Mouse (Mus musculus): ENCODE results near the gene Tmem120b.

The Tmem120b gene

DNA sequence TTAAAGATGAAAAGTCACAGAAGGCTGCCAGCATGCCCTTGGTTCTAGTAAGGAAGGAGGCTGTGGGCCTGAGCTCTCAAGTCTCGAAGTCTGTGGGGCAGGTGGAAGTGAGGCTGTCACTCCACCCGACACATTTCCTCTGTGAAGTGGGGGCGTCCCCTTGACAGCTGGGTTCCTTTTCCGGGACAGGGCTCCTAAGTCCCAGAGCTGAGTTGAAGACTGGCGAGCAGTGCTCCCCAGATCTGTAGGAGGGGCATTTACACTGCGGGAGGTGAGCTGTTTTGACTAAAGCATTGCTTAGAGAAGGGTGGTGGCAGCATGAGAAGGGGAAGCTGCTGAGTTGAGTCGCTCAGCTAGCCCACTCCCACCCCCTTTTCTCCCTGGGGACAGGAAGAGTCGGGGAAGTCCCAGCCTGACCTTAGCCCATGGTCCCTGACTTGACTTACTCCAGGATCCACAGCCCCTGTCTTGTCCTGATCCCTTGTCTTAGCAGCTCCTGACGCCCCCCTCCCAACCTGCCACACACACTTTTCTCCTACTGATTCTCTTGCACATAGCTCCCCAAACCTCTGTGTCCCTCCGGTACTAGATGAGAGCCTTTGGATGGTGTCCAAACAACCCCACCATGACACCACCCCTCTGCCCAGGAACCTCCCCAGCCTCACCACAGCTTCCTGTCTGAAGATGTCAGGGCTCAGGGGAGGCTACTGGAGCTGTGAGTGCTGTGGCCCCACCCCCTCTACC is 60.4 kb downstream of the Tmem120b start:
- DNase-seq (ENCODE audit: low spot score in 2 of 2): no peak

DNA sequence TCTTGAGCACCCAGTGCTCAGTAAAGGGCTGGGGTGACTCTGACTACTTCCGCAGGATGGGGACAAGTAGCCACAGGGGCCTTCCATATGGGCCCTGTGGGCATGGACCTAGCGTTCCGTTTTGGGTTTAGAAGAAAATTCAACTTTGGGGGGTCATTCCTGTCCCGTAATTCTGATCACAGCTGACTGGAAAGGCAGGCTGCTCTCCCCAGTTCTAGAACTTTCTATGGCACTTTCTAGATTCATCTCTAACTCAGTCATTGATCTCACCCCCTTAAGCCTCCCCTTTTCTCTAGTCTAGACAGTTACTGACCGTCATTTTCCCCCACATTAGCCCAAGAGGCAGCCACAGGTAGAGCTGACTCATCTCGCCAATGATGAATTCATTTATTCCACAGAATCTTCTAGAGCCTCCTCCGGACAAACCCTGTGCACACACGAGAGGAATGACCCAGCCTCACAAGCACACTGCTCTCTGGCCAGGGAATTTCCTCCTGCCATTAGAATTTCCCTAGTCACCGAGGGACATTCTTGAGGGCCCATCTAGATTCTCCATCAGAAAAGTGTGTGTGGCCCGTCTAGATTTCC is 61.0 kb downstream of the Tmem120b start:
- no peak for DNase-seq (ENCODE audit: low spot score in 2 of 2)

DNA sequence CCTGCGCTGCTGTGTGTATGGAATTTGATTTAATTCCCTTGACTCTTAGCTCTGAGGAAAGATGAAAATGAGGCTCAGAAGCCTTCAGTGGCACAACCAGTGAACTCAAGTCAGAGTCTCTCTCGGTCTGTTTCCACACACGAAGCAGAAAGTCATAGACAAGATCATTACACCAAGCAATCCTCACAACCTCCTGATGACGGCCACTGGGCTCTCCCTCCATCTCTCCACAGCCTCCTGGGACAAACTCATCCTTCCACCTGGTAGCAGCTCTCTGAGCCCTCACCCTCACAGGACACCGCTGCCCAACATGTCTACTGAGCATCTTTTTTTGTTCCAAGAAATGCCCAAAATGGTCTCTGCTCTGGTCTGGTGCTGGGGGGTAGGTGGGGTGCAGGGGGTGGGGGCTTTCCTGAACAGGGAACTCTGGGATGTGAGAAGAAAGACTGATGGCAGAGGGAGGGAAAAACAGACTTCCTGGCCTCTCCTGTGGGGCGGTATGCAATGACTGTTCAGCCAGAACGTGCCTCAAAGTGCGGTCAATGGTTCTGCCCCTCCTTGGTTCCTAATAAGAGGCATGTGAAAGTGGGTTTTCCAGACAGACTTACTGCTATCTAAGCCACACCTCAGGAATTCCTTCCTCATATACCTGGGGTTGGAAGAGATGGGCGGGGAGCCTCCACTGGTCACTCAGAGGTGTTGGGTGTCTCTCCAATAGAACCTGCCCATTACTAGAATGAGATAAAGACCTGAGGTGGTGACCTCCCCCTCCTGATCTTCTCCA is 62.0 kb downstream of the Tmem120b start:
- DNase-seq (ENCODE audit: low spot score in 2 of 2): no peak

- DNase-seq (ENCODE audit: low spot score in 2 of 2): no peak
These were observed 62.6 kb downstream of the Tmem120b start for GRCm38 (mm10) chr5:123130814-123131148.

- peak; percentile 77 to 78 for DNase-seq (ENCODE audit: low spot score in 2 of 2)
These were observed 64.3 kb downstream of the Tmem120b start, which contains the start of gene Rhof for GRCm38 (mm10) chr5:123132308-123133071. Gene Rhof (minus strand): TSS chr5:123132692.

DNA sequence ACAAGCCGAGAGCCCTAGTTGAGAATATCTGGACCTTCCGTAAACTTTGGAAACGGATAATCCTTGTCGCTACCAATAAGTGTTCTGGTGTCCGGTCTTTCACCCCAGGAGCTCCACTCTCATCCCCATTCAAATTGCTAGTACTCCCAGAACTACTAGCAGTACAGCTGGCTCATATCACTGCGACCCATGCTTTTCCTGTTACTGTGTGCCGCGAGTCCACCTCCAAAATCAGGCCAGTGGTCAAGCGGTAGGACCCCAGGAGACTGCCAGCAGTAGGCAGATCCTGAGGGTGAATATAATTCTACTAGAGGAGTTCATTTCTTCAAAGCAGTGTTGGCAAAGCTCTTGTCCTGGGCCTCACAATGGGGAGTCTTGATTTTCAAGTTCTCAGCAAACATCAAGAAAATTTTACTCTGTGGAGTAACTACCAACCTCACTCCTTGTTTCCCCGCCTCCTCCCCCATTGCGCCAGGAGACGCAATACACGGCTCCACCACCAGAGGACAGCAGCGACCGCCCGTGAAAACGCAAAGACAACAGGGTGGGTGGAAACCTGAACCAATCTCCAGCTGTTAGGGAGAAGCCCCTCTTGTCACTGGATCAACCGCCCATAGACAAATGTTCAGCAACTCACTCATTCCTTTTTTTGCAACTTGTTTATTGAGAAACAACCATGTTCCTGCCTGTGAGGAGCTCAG is 65.0 kb downstream of the Tmem120b start:
- peak; percentile 88 to 90 for DNase-seq (ENCODE audit: low spot score in 2 of 2)

DNA sequence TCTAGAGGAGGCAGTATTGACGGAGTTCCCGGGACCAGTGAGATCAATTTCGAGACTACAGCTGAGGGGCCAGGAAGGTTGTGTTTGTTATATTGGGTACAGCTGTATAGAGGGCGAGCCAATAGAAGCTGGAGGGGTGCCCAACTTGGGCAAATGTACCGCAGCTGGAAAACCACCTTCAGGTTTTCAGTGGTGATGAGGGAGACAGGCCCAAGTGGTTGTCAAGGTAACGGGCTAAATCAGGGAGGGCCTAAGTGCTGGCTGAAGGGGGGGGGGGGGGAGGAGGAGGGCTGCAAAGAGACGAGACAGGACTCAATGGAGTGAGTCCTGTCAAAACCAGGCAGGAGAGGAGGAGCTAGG is 65.5 kb downstream of the Tmem120b start:
- DNase-seq (ENCODE audit: low spot score in 2 of 2): no peak

DNA sequence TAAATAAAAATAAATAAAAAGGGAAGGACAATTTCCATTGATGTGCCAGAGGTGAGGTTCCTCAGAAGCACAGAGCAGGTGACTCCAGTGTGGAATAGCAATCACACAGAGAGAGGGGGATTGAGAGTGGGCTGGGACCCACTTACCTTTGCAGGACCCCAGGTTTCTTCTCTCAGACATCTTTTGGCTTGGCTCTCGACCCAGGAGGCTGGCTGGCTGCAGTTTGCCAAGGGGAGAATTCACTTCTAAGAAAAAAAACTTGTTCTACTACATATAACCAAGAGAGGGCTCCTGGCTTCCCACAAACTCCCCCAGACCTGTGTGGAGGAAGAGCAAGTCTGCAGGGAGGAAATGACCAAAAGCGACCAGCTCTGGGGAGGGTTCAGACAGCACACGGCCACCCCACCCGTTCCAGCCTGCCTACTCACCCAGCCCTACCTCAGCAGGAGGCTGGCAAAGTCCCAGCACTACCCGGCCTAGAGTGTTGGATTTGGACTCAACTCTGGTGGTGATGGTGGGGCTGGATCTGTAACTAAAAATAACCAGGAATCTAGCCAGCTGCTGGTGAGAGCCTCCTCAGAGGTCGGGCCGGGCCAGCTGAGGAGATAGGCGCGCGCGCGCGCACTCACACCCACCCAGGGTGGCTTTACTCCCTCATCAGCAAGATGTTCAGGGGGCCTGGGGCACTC is 66.1 kb downstream of the Tmem120b start:
- DNase-seq (ENCODE audit: low spot score in 2 of 2): no peak

DNA sequence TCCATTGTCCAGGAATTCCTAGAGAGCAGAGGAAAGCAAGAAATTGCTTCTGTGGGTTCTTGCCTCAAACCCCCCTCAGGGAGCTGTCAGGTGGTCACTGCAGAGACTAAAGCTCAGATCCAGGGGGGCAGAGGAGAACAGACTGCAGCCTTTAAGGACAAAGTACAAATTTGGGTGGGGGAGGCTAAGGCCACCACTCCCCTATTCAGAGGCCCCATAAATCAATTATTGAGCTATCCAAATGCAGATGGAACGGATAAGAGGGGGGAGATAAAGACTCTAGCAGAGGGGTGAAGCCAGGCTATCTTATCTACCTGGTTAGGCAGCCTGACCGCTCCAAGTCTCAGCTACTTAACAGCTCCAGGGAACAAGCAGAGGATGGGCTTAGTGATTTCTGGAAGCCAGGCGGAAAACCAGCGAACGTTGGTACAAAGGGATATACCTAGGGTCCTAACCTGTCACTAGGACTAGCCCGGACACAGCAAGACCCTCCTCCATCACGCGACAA is 66.7 kb downstream of the Tmem120b start:
- no peak for DNase-seq (ENCODE audit: low spot score in 2 of 2)

DNA sequence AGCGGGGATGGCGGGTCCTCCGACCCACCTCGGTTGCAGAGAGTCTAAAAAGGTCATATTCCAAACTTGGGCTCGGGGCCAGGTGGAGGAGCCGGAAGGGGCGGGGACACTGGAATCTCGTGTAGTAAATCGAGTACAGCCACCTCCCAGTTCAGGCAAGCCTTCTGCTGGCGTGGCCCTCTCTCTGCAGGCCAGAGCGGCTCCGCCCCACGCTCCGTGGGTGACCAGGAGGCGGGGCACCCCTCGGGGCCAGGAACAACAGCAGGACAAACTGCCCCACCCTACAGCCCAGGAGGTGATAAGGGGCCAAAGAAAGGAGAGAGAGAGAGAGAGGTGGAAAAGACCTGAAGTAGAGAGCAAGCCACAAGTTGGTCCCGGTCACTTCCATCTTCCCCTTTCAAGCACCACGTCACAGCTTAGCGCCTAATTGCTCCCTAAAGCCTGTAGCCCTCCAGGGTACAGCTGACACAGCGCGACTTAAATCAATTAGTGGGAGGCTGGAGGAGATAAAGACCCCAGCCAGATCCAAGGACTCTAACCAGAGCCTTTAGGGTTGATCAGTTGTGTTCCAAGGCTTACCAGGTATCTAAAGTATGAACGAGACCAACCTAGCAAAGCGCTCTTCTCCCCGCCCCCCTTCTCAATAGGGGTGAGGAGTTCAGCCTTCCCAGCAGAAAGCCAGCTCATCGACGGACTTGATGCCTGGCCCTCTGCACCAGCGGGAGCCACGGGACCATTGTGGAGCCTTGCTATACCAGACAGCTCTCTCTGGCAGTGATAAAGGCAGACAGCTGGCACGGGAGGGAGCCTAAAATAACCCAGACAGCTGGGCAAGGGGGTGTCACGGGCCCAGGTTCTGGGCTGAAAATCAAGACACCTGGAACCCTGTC is 67.5 kb downstream of the Tmem120b start:
- DNase-seq (ENCODE audit: low spot score in 2 of 2): peak in 1 of 2 experiments; percentile 53

DNA sequence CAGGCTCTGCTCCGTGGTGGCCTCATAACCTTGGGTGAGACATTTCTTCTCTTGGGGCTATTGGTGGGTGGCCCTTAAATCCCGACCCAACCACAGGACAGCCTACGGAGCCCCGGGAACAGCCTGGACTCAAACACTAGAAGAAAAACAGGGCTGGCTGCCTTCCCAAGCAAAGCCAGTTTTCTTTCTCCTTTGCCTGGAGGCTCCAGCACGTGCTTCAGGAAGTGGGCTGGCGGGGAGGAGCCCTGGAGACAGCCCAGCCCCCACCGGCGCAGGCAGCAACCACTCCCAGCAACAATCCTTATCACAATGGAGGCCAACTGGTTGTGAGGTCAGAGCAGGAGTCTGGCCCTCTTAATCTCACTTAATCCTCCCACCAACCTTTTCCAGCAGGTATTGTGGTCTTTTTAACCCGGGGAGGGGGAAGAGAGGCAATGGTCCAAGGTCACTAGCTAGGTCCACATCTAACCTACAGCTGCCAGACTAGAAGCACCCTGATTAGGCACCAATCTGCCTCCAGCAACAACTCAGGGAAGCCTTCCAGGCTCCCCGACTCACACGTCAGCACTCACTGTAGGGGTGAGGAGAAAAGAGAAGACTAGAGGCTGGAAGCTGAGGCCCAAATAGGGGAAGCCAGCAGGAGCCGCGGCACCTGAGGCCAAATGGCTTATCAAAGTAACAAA is 68.3 kb downstream of the Tmem120b start:
- peak; percentile 72 to 75 for DNase-seq (ENCODE audit: low spot score in 2 of 2)

DNA sequence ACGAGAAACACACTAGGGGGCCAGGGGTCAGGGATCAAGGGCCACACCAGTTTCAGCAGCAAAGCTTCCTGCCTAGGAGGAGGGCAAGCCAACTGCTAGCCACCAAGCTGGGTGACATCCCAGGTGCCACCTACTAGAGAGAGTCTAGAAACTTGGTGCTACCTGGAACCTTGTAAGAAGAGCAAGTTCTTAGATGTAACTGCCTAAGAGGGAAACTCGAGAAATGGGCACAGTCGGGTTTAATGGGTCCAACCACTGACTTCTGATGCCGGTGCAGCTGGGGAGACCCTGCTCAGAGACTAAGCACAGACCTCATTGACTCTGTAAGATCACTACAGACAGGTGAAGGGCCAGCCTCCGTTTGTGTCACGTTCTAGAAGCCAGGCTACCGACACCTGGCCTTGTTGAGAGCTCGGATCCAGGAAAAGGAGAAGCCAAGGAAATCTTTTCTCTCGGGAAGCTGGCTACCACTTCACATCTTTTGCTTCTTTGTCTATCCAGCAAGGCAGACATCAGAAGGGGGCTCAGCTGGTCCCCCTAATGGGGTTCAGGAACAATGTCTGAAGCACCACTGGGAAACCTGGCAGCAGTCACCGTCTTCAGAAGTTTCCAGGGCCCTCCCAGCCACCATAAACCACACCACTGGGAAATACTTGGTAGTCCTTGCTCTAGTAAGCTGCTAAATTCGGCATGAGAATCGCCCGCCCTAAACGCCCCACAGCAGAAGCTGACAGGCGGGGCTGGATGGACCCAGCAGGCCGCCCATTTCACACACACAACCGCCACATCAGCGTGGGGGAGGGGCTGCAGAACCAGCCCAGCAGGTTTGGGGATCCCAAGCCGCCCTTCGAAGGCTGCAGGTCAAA is 69.1 kb downstream of the Tmem120b start:
- DNase-seq (ENCODE audit: low spot score in 2 of 2): peak in 1 of 2 experiments; percentile 49

DNA sequence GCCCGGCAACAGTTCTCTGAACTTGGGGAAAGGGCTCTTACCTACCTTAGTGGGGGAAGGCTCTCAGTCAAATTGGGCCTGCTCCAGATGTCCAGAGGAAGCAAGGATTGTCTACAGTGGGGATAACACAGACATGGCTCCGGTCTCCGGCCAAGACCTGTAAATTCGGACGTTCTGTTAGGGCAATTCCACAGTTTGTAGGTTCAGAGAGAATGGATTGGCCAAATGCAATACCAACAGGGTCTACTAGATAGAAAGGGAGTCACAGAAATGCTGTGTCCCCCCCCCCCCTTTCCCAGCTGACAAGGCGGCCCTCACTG is 69.7 kb downstream of the Tmem120b start:
- no peak for DNase-seq (ENCODE audit: low spot score in 2 of 2)

DNA sequence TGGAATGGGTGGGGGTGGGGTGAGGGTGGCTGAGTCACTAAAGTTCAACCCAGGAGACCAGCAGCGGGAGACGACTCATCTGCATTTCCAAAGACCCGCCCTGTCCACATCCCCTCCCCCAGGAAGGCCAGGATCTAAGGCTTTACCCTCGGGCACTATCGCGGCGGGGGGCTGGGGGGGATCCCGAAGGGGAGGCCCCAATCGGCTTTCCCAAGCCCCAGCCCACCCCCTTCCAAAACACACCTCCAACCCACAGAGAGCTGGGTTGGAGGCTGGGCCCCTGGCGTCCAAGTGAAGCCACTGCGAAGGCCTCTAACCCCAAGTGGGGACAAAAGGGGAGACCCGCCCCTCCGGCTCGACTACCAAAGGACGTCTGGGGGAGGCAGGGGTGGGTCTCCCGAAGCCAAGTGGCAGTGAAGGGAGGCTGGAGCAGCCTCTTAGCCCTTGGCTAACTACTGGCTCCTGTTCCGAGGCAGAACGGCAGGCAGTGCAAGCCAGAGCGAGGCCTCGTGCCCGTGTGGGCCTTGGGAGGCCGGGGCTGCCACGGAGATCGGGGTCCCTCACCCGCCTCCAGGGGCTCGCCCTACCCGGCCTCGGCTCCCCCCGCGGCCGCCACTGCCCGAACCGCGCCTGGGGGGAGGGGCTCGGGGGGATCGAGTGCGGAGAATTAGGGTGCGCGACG is 70.2 kb downstream of the Tmem120b start:
- no peak for DNase-seq (ENCODE audit: low spot score in 2 of 2)

- peak; percentile 70 to 78 for DNase-seq (ENCODE audit: low spot score in 2 of 2)
These were observed 70.9 kb downstream of the Tmem120b start for GRCm38 (mm10) chr5:123138953-123139721.

GRCm38 (mm10) chr5:123139722-123140627 is 71.8 kb downstream of the Tmem120b start:
- no peak for DNase-seq (ENCODE audit: low spot score in 2 of 2)

All from frontal cortex, postnatal 25 days (tissue).